Mouse (Mus musculus): ENCODE measurements around the gene Rad51ap1. TPM values are rescaled to one million over a fixed set of nuclear protein-coding genes. Genes with fewer than 3 reads are reported as not detected.

The Rad51ap1 gene
- total RNA-seq, 2 experiments from 2014 or later = 0.47 to 0.64 TPM

Other genes starting within 250 kb of the Rad51ap1 start
- gene Kcna6, start 198.9 kb downstream of the Rad51ap1 start, total RNA-seq (2021) = under 1 TPM; 0.22 to 0.41 TPM
- 100 to 1,000 TPM; 320 to 335 TPM for gene Ndufa9, start 90.5 kb downstream of the Rad51ap1 start, total RNA-seq (2021)
- not detected for gene Akap3, start 86.5 kb downstream of the Rad51ap1 start, total RNA-seq (2021)
- gene Dyrk4, start 17.7 kb downstream of the Rad51ap1 start, total RNA-seq (2021) = not detected
- gene D6Wsu163e, start 375 bp upstream of the Rad51ap1 start, total RNA-seq (2021) = 1 to 10 TPM; 6.3 to 8.4 TPM
- gene Fgf6, start 76.0 kb upstream of the Rad51ap1 start, total RNA-seq (2021) = 1 to 10 TPM; 5.0 to 9.3 TPM
- gene Fgf23, start 133.3 kb upstream of the Rad51ap1 start, total RNA-seq (2021) = not detected
- 10 to 100 TPM; 80.9 to 85.1 TPM for gene Tigar, start 170.0 kb upstream of the Rad51ap1 start, total RNA-seq (2021)
- 10 to 100 TPM; 15.0 to 16.6 TPM for gene Ccnd2, start 212.6 kb upstream of the Rad51ap1 start, total RNA-seq (2021)